Mouse (Mus musculus): Measurements from ENCODE around the gene Daam2. TPM values are rescaled to one million over a fixed set of nuclear protein-coding genes. Genes with fewer than 3 reads are reported as not detected.

The Daam2 gene
- total RNA-seq (2023) = not detected in 2 replicates

DNA sequence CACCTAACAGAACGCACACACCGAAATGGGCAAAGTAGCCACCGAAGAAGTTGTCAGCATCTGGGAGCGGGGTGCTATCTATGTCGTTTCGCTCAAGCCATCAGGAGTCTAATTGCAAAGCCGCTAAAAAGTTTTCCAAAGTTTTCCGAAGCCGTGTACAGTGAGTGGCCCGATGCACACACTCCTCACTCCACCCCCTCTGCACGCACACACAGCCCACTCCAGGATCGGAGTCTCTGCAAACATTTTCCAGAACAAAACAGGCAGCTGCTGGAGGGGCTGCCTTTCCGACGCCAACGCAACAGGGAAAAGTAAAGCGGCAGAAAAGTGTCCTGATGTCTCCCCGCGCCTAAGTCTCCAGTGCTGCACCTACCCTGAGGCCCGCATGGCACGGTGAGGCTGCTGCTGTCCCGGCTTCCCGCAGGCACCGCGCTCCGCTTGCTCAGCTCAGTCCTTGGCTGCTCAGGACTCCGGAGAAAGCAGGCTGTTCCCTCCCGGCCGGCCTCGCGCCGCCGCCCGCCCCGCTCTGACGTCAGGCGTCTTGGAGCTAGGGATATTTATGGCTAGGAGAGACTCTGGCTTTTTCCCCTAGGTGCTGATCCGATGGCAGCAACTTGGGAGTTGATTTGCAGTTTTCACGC lies at the start of gene Daam2:
Gene Daam2 (minus strand): TSS at position 514 of the 641 bp plus-strand sequence.

GRCm38 (mm10) chr17:49428239-49428688 lies 135.9 kb downstream of the Daam2 start, which contains the start of gene Mocs1:
Gene Mocs1, plus strand, starts transcription at chr17:49428362.

Other genes with a start within 250 kb of the Daam2 start
- gene Mocs1, start 136.0 kb downstream of the Daam2 start, total RNA-seq (2023) = 110 and 126 TPM in 2 replicates
- gene Kif6, start 50.8 kb upstream of the Daam2 start, total RNA-seq (2023) = not detected in 2 replicates

Data from neutrophil, adult 65 days (primary cell).